Mouse (Mus musculus): ENCODE results near the gene Cgas.
A peak's percentile ranks its signal among the peaks of the same experiment; 100 is the strongest.

Gene Cgas

GRCm38 (mm10) chr9:78457026-78457425 is 14.0 kb upstream of the Cgas start:
- DNase-seq (ENCODE audit: low spot score) = no peak

GRCm38 (mm10) chr9:78451382-78451781 is 8.3 kb upstream of the Cgas start:
- DNase-seq (ENCODE audit: low spot score) = no peak

- DNase-seq (ENCODE audit: low spot score) = no peak
Measured at GRCm38 (mm10) chr9:78450404-78450803, 7.4 kb upstream of the Cgas start.

GRCm38 (mm10) chr9:78447973-78448873 is 5.2 kb upstream of the Cgas start, which contains the start of the genes Mto1 and Gm17324:
Mto1 (plus strand) TSS chr9:78448208.
Gm17324 (minus strand) TSS chr9:78448786.
- DNase-seq (ENCODE audit: low spot score) = peak; percentile 90

GRCm38 (mm10) chr9:78447606-78447972 is 4.6 kb upstream of the Cgas start:
- no peak for DNase-seq (ENCODE audit: low spot score)

GRCm38 (mm10) chr9:78442237-78442578 is 829 bp downstream of the Cgas start:
- no peak for DNase-seq (ENCODE audit: low spot score)

- no peak for DNase-seq (ENCODE audit: low spot score)
Measured at GRCm38 (mm10) chr9:78439426-78439825, 3.6 kb downstream of the Cgas start.

GRCm38 (mm10) chr9:78432471-78432870 is 10.6 kb downstream of the Cgas start:
- no peak for DNase-seq (ENCODE audit: low spot score)

- no peak for DNase-seq (ENCODE audit: low spot score)
Measured at GRCm38 (mm10) chr9:78430486-78430885, 12.6 kb downstream of the Cgas start.

- DNase-seq (ENCODE audit: low spot score) = no peak
Measured at GRCm38 (mm10) chr9:78429551-78429950, 13.5 kb downstream of the Cgas start.

GRCm38 (mm10) chr9:78428870-78429432 is 14.1 kb downstream of the Cgas start:
- DNase-seq (ENCODE audit: low spot score) = no peak

GRCm38 (mm10) chr9:78428185-78428584 is 14.9 kb downstream of the Cgas start:
- no peak for DNase-seq (ENCODE audit: low spot score)

- no peak for DNase-seq (ENCODE audit: low spot score)
Measured at GRCm38 (mm10) chr9:78427362-78427781, 15.7 kb downstream of the Cgas start.

- DNase-seq (ENCODE audit: low spot score) = no peak
Measured at GRCm38 (mm10) chr9:78401596-78401995, 41.4 kb downstream of the Cgas start.

GRCm38 (mm10) chr9:78400570-78400969 is 42.5 kb downstream of the Cgas start:
- DNase-seq (ENCODE audit: low spot score) = no peak

- no peak for DNase-seq (ENCODE audit: low spot score)
Measured at GRCm38 (mm10) chr9:78396517-78396916, 46.5 kb downstream of the Cgas start.

GRCm38 (mm10) chr9:78395630-78396351 is 47.2 kb downstream of the Cgas start, which contains the start of gene Ddx43:
Ddx43 (plus strand) TSS chr9:78395777.
- peak; percentile 32 for DNase-seq (ENCODE audit: low spot score)

- no peak for DNase-seq (ENCODE audit: low spot score)
Measured at GRCm38 (mm10) chr9:78395244-78395629, 47.8 kb downstream of the Cgas start.

- DNase-seq (ENCODE audit: low spot score) = no peak
Measured at GRCm38 (mm10) chr9:78394602-78395001, 48.4 kb downstream of the Cgas start.

- no peak for DNase-seq (ENCODE audit: low spot score)
Measured at GRCm38 (mm10) chr9:78393741-78394140, 49.3 kb downstream of the Cgas start.

- no peak for DNase-seq (ENCODE audit: low spot score)
Measured at GRCm38 (mm10) chr9:78389981-78390380, 53.1 kb downstream of the Cgas start.

GRCm38 (mm10) chr9:78386947-78387346 is 56.1 kb downstream of the Cgas start:
- no peak for DNase-seq (ENCODE audit: low spot score)

- DNase-seq (ENCODE audit: low spot score) = no peak
Measured at GRCm38 (mm10) chr9:78385893-78386292, 57.1 kb downstream of the Cgas start.

Measured in ovary, postnatal 36 days (tissue).